Mouse (Mus musculus): ENCODE results near the gene Cpeb2. TPM values are rescaled to one million over a fixed set of nuclear protein-coding genes. Genes with fewer than 3 reads are reported as not detected.

The Cpeb2 gene
- polyA plus RNA-seq, 1 experiment from 2014 or later: 3.0 TPM

DNA sequence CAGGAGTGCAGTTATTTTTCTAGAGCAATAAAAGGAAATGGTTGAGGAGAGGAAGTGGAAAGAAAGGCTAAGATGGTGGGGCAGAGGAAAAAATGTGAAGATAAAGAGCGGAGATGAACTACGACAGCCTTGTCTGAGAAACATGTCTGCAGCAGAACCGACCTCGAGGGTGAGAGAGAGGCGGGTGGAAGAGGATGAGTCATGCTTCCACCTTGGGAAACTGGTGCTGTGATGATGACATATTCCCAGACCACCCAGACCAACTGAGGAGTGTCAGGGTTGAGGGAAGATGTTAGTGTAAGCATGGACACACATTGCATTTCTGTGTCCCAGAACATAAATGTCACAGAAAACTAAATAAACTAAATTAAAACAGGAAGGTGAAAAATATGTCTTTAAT lies 5.4 kb upstream of the Cpeb2 start:
- Histone ChIP-seq H3K27me3 (replicated peaks) (no peaks in the 10 kb centered on the region), H3K9me3 (no peaks in the 10 kb centered on the region), H3K9ac (no peak overlapping the region), H3K27ac (no peak overlapping the region), H3K4me1 (no peaks in the 10 kb centered on the region), H3K36me3 (no peaks in the 10 kb centered on the region), H3K4me2 (no peak overlapping the region), H3K4me3 (replicated peaks) (no peak overlapping the region)
- no peak for ATAC-seq (ENCODE audit: insufficient read depth, low FRiP score, low read depth)
- WGBS: 65% methylated on average over 5 of the region's 5 CpGs

DNA sequence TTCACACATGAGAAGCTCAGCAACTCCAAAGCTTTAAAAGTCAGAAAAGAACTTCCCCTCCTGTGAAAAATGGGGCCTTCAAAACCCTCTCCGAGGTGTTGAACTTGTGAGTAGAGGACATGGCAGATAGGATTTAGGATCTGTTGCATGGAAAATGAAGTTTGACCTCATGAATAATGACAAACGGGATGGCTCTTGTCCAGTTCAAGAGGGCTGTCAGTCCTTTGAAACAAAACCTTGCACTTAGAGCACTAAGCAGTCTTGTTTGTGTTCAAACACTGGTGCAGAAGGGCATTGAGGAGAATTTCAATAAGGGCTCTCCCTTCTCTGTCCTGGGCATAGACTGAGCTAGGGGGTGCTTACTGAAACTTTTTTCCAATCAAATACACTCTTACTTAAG lies 1.9 kb upstream of the Cpeb2 start:
- Histone ChIP-seq H3K4me1 (no peaks in the 10 kb centered on the region), H3K27ac (no peak overlapping the region), H3K36me3 (no peaks in the 10 kb centered on the region), H3K27me3 (replicated peaks) (no peaks in the 10 kb centered on the region), H3K9ac (no peak overlapping the region), H3K9me3 (no peaks in the 10 kb centered on the region), H3K4me2 (no peak overlapping the region), H3K4me3 (replicated peaks) (no peak overlapping the region)
- 59% methylated on average over 2 of the region's 2 CpGs for WGBS
- ATAC-seq (ENCODE audit: insufficient read depth, low FRiP score, low read depth): no peak

DNA sequence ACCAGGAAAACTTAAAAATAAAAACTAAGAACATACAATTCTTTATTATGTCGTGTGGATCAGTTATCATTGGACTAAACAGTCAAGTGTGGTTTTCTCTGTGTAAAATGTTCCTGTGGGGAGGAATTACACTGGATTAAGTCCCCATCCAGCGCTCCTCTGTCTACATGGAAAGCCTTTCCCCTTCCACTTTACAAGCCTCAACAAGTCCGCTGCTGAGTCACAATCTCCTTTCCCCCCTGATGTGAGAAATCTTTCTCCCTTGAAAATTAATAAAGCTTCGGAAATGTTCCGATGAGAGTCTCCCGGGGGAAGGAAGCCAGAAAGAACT lies 856 bp upstream of the Cpeb2 start:
- H3K4me3 ChIP-seq (replicated peaks): peak overlapping the region; percentile 88
- WGBS: 2% methylated on average over 6 of the region's 6 CpGs
- H3K9ac ChIP-seq: peak overlapping the region; percentile 92
- no peaks in the 10 kb centered on the region for H3K9me3 ChIP-seq
- peak overlapping the region; percentile 92 for H3K4me2 ChIP-seq
- H3K27me3 ChIP-seq (replicated peaks): no peaks in the 10 kb centered on the region
- ATAC-seq (ENCODE audit: insufficient read depth, low FRiP score, low read depth): no peak
- peak overlapping the region; percentile 99 for H3K27ac ChIP-seq
- H3K36me3 ChIP-seq: no peaks in the 10 kb centered on the region
- H3K4me1 ChIP-seq: no peaks in the 10 kb centered on the region

DNA sequence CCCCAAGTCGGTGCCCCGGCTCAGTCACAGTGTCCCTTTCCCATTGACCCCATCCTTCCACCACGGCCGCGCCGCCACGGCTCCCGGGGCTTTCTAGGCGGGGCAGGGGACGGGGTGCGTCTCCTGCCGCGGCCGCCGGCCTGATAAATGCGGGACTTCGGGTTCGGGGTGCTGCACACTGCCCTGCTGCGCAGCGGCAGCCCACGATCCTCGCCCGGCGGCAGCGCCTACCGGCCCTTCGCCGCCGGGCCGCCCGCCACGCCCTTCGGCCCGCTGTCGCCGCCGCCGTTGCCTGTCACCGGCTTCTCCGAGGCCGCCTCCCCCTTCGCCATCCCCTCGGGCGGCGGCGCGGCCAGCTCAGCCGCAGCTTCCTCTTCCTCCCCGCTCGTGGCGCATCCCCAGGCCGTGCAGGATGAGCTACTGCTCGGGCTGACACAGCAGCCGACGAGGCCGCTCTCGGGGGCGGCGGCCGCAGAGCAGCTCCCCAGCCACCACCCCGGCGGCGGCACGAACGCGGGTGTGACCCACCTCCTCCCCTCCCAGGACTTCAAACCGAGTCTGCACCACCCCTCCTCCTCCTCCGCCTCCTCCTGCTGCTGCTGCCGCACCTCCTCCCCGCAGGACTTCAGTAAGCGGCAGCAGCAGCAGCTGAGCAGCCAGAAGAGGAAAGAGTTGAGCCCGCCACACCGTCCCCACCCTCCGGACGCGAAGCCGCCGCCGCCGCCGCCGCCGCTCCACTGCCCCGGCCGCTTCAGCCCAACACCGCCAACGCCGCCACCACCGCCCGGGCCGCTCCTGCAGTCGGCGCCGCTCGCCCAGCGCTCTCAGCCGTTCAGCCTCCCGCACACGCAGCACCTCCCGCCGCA lies 579 bp downstream of the Cpeb2 start:
- Histone ChIP-seq H3K4me2 (peak overlapping the region; percentile 92), H3K36me3 (no peaks in the 10 kb centered on the region)
- under 1% methylated on average over 86 of the region's 101 CpGs for WGBS

DNA sequence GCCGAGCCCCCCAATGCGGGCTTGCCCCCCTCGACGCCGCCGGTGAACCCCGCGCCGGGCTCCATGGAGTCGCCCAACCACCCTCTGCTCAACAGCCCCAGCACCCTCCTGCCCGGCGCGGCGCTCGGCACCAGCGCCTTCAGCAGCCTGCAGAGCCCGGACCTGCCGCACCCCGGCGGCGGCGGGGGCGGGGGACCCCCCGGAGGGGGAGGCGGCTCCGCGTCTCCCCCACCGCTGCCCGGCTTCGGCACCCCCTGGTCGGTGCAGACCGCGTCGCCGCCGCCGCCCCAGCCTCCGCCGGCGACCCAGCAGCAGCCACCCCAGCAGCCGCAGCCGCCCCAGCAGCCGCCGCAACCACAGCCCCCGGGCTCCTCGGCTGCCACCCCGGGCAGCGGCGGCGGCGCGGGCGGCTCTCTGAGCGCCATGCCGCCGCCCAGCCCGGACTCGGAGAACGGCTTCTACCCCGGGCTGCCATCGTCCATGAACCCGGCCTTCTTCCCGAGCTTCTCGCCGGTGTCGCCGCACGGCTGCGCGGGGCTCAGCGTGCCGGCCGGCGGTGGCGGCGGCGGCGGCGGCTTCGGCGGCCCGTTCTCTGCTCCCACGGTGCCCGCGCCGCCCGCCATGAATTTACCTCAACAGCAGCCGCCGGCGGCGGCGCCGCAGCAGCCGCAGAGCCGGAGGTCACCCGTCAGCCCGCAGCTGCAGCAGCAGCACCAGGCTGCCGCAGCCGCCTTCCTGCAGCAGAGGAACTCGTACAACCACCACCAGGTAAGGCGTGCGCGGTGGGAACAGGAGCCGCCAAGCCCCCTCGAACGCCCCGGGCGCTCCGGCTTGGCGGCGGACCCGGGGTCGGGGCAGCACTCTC lies 1.6 kb downstream of the Cpeb2 start:
- Histone ChIP-seq H3K36me3 (no peaks in the 10 kb centered on the region), H3K27ac (peak overlapping the region; percentile 99), H3K27me3 (replicated peaks) (no peaks in the 10 kb centered on the region), H3K9me3 (no peaks in the 10 kb centered on the region), H3K4me3 (replicated peaks) (peak overlapping the region; percentile 88), H3K4me1 (no peaks in the 10 kb centered on the region), H3K9ac (peak overlapping the region; percentile 92), H3K4me2 (peak overlapping the region; percentile 92)
- ATAC-seq (ENCODE audit: insufficient read depth, low FRiP score, low read depth): no peak
- under 1% methylated on average over 67 of the region's 113 CpGs for WGBS

More for the DNA sequence above, 579 bp downstream of the Cpeb2 start:
- Histone ChIP-seq H3K27me3 (replicated peaks) (no peaks in the 10 kb centered on the region), H3K9me3 (no peaks in the 10 kb centered on the region), H3K9ac (peak overlapping the region; percentile 92), H3K4me3 (replicated peaks) (peak overlapping the region; percentile 88), H3K4me1 (no peaks in the 10 kb centered on the region), H3K27ac (peak overlapping the region; percentile 99)
- ATAC-seq (ENCODE audit: insufficient read depth, low FRiP score, low read depth): peak; percentile 50

DNA sequence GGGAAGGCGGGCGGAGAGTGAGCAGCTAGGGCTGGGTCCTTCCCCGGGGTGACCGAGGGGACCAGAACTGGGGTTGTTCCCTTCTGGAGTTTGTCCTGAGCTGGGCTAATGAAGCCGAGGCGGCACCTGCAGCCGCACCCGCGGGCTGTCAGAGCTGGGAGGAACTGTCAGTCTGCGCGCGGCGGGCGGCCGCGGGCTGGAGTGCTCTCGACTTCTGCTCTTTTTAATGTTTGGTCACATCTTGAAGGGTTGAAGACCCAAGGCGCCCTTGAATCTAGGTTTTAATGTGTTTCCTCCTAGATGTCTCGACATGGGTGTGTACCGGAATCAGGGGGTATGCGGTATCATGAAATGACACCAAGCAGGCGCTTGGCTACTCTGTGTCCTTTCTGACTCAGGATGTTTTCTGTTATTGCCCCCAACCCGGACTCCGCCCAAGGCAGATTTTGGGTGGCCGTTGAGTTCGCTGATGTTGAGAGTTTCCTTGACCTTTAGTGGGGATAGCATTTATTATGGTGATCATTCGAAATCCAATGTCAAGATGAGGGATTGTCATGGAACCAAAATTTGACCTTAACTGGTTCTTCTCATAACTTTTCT lies 2.3 kb downstream of the Cpeb2 start:
- Histone ChIP-seq H3K36me3 (no peaks in the 10 kb centered on the region), H3K4me1 (no peaks in the 10 kb centered on the region), H3K9me3 (no peaks in the 10 kb centered on the region), H3K27ac (peak overlapping the region; percentile 99), H3K9ac (peak overlapping the region; percentile 92), H3K4me3 (replicated peaks) (peak overlapping the region; percentile 88), H3K4me2 (peak overlapping the region; percentile 92), H3K27me3 (replicated peaks) (no peaks in the 10 kb centered on the region)
- WGBS: 1% methylated on average over 27 of the region's 27 CpGs
- ATAC-seq (ENCODE audit: insufficient read depth, low FRiP score, low read depth): no peak

DNA sequence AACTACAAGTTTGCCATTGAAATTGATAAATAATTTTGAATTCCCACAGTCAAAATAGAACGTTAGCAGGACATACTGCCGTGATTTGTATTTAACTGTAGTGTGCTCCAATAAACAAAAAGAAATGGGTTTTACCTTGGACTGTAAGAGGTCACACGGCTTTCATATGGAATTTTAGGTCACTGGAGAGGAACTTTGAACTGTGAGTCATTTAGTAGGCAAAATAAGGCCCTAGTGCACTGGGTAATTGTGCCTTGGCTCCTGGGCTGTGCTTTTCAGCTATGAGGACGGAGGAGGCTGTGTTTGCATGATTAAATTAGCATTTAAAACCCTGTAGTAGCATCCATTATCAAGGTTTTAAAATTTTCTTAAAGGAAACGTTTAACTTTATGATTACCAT lies 3.0 kb downstream of the Cpeb2 start:
- H3K4me1 ChIP-seq: no peaks in the 10 kb centered on the region
- H3K36me3 ChIP-seq: no peaks in the 10 kb centered on the region
- no peaks in the 10 kb centered on the region for H3K27me3 ChIP-seq (replicated peaks)
- peak overlapping the region; percentile 92 for H3K4me2 ChIP-seq
- no peaks in the 10 kb centered on the region for H3K9me3 ChIP-seq
- WGBS: 40% methylated on average over 5 of the region's 5 CpGs
- no peak for ATAC-seq (ENCODE audit: insufficient read depth, low FRiP score, low read depth)
- H3K4me3 ChIP-seq (replicated peaks): peak overlapping the region; percentile 88
- H3K9ac ChIP-seq: no peak overlapping the region
- H3K27ac ChIP-seq: no peak overlapping the region

DNA sequence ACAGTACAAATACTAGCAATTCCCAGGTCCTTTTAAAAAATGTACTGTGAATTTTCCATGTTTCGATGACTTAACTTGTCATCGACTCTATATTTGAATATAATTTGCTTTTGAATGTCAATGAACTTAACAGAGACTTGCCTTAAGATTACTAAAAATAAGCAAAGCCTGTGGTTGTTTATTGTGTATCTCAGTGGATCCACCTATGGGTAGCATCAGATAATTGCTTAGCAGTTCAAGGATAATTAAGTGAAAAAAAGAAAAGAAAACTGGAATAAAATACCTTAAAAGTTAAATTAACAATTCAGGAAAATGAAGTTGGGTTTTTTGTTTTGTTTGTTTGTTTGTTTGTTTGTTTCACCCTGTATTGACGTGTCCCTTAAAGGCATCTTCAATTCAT lies 3.5 kb downstream of the Cpeb2 start:
- Histone ChIP-seq H3K9ac (no peak overlapping the region), H3K4me3 (replicated peaks) (no peak overlapping the region), H3K27ac (no peak overlapping the region), H3K9me3 (no peaks in the 10 kb centered on the region), H3K4me2 (no peak overlapping the region), H3K36me3 (no peaks in the 10 kb centered on the region), H3K4me1 (no peaks in the 10 kb centered on the region), H3K27me3 (replicated peaks) (no peaks in the 10 kb centered on the region)
- ATAC-seq (ENCODE audit: insufficient read depth, low FRiP score, low read depth): no peak
- 74% methylated on average over 3 of the region's 3 CpGs for WGBS

DNA sequence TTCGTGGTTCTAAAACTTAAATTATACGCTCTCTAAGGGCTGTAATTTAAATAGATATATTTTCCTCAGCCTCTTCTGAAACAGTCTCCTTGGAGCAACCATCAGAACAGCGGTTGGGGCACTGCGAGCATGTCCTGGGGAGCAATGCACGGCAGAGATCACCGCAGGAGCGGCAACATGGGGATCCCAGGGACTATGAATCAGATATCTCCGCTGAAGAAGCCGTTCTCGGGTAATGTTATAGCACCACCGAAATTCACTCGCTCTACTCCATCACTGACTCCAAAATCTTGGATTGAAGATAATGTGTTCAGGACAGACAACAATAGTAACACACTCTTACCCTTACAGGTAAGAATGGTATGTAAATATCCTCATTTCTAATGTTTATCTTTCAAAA lies 4.3 kb downstream of the Cpeb2 start:
- WGBS: 85% methylated on average over 12 of the region's 12 CpGs
- no peaks in the 10 kb centered on the region for H3K4me1 ChIP-seq
- no peak overlapping the region for H3K4me3 ChIP-seq (replicated peaks)
- no peaks in the 10 kb centered on the region for H3K36me3 ChIP-seq
- H3K9ac ChIP-seq: no peak overlapping the region
- no peak for ATAC-seq (ENCODE audit: insufficient read depth, low FRiP score, low read depth)
- H3K4me2 ChIP-seq: no peak overlapping the region
- H3K27ac ChIP-seq: no peak overlapping the region
- no peaks in the 10 kb centered on the region for H3K27me3 ChIP-seq (replicated peaks)
- no peaks in the 10 kb centered on the region for H3K9me3 ChIP-seq

DNA sequence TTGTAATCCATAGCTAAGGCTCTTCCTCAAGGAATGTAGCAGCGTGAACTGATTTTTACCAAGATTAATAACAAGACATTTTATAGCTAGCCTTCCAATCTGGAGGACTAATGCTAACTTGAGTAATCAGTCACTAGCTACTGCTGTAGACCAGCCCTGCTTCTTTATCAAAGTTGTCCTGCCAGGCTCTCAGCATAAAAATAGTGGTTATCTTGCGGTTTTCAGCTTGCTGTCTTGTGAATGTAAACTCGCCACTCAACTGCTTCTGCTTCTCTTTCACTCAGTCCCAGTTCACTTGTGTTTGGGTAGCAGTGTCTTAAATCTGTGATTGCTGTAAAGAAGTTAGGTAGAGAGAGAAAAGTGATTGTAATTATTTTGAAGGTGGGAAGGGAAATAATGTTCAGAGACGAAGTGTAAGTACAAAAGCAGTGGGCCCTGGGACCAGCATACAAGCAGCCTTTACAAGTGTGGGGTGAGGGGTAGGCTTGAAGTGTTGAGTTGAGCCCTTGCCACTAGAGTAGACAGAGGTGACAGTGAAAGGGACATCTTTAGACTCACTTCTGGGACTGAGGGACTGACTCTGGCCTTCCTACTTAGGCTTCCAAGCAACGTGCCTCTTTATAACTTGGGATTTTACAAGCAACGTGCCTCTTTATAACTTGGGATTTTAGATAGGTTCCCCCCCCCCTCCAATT lies 6.3 kb downstream of the Cpeb2 start:
- ATAC-seq (ENCODE audit: insufficient read depth, low FRiP score, low read depth): no peak
- Histone ChIP-seq H3K4me1 (no peaks in the 10 kb centered on the region), H3K4me2 (no peak overlapping the region), H3K9me3 (no peaks in the 10 kb centered on the region), H3K4me3 (replicated peaks) (no peak overlapping the region), H3K27ac (no peak overlapping the region), H3K9ac (no peak overlapping the region), H3K27me3 (replicated peaks) (no peaks in the 10 kb centered on the region), H3K36me3 (no peaks in the 10 kb centered on the region)
- WGBS: 78% methylated on average over 6 of the region's 6 CpGs

DNA sequence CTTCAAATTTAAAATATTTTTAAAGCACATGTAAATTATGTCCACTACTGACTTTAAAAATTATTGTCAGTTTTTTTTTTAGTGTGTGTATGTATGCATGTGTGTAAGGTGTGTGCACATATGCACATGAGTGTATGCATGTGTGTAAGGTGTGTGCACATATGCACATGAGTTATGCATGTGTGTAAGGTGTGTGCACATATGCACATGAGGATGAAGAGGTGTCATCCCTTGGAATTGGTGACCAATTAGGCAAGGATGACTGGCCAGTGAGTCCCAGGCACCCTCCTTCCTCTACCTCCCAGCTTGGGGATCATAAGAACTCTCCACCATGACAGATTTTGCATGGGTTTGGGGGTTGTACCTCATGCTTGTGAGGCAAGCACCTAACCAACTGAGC lies 7.8 kb downstream of the Cpeb2 start:
- Histone ChIP-seq H3K9ac (no peak overlapping the region), H3K36me3 (no peaks in the 10 kb centered on the region), H3K4me1 (no peaks in the 10 kb centered on the region), H3K9me3 (no peaks in the 10 kb centered on the region), H3K4me2 (no peak overlapping the region), H3K27ac (no peak overlapping the region), H3K27me3 (replicated peaks) (no peaks in the 10 kb centered on the region), H3K4me3 (replicated peaks) (no peak overlapping the region)
- ATAC-seq (ENCODE audit: insufficient read depth, low FRiP score, low read depth): no peak
